Mouse (Mus musculus): ENCODE measurements around the gene Casp4. TPM values are rescaled to one million over a fixed set of nuclear protein-coding genes. Genes with fewer than 3 reads are reported as not detected.

The Casp4 gene
- polyA plus RNA-seq, 1 experiment from 2014 or later = 0.27 TPM

GRCm38 (mm10) chr9:5328204-5328603 is 19.6 kb downstream of the Casp4 start:
- H3K27me3 ChIP-seq = no peaks in the 10 kb centered on the region
- WGBS = 79% methylated on average over 3 of the region's 3 CpGs
- no peaks in the 10 kb centered on the region for H3K9me3 ChIP-seq
- no peak overlapping the region for H3K9ac ChIP-seq
- H3K4me1 ChIP-seq (replicated peaks) = no peaks in the 10 kb centered on the region
- no peak overlapping the region for H3K4me2 ChIP-seq
- ATAC-seq (ENCODE audit: low read depth) = no peak
- H3K36me3 ChIP-seq = no peaks in the 10 kb centered on the region
- H3K27ac ChIP-seq (replicated peaks) = no peak overlapping the region
- H3K4me3 ChIP-seq = no peak overlapping the region

DNA sequence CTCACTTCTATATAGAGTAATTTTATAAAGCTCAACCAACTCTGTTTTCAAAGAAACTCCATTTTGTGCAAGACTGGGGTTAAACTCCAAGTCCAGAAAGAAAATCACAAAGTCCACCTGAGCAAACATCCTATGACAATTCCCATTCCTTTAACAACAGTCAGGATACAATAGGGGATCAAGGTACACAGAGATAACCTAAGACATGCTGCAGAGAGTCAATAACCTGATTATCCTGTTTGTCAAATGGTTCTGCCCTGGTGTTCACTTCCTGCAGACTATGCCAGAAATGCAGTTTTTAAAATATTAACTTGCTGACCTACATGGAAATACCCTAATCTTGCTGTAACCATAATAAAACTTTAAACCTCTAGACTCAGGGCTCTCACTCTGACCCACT is 23.8 kb downstream of the Casp4 start:
- no peaks in the 10 kb centered on the region for H3K4me1 ChIP-seq (replicated peaks)
- H3K27me3 ChIP-seq = no peaks in the 10 kb centered on the region
- H3K36me3 ChIP-seq = no peaks in the 10 kb centered on the region
- no peaks in the 10 kb centered on the region for H3K9me3 ChIP-seq
- no peak overlapping the region for H3K4me3 ChIP-seq
- no peak overlapping the region for H3K27ac ChIP-seq (replicated peaks)
- no peak overlapping the region for H3K9ac ChIP-seq
- H3K4me2 ChIP-seq = no peak overlapping the region
- no peak for ATAC-seq (ENCODE audit: low read depth)

GRCm38 (mm10) chr9:5333422-5333821 is 24.8 kb downstream of the Casp4 start:
- Histone ChIP-seq H3K9me3 (no peaks in the 10 kb centered on the region), H3K27me3 (no peaks in the 10 kb centered on the region), H3K4me1 (replicated peaks) (no peaks in the 10 kb centered on the region), H3K4me3 (no peak overlapping the region), H3K9ac (no peak overlapping the region), H3K4me2 (no peak overlapping the region), H3K27ac (replicated peaks) (no peak overlapping the region), H3K36me3 (no peaks in the 10 kb centered on the region)
- WGBS = 92% methylated on average over 1 of the region's 1 CpGs
- no peak for ATAC-seq (ENCODE audit: low read depth)

DNA sequence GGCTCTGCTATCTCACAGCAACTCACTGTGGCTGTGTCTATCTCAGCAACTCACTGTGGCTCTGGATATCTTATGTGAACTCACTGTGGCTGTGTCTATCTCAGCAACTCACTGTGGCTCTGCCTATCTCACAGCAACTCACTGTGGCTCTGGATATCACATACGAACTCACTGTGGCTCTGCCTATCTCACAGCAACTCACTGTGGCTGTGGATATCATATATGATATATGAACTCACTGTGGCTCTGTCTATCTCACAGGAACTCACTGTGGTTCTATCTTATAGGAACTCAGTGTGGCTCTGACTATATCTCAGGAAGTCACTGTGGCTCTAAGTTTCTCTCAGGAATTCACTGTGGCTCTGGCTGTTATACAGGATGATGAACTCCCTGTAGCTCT is 34.5 kb downstream of the Casp4 start:
- Histone ChIP-seq H3K4me1 (replicated peaks) (no peaks in the 10 kb centered on the region), H3K4me3 (no peak overlapping the region), H3K27ac (replicated peaks) (no peak overlapping the region), H3K4me2 (no peak overlapping the region), H3K9ac (no peak overlapping the region), H3K36me3 (no peaks in the 10 kb centered on the region), H3K9me3 (no peaks in the 10 kb centered on the region), H3K27me3 (no peaks in the 10 kb centered on the region)
- ATAC-seq (ENCODE audit: low read depth) = no peak
- WGBS = 71% methylated on average over 1 of the region's 1 CpGs

DNA sequence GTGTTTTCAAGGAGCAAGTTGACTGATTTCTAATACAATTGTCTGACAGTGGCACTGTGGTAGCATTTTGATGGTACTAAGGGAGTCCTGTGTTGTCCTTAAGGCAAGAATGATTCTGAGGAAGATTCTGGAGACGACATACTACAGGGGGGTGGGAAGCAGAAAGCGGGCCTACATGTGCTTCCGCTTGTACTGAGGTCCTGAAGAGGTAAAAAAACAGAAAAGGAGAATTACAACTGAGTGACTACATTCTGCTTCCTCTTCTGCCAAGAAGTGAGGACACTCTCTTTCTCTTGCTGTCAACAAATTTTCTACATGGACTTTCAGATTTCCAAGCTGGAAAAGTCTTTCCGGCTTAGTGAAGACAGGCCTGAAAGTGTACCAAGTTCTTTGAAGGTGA is 35.5 kb downstream of the Casp4 start:
- Histone ChIP-seq H3K4me1 (replicated peaks) (no peaks in the 10 kb centered on the region), H3K27me3 (no peaks in the 10 kb centered on the region), H3K36me3 (no peaks in the 10 kb centered on the region), H3K4me2 (no peak overlapping the region), H3K9ac (no peak overlapping the region), H3K27ac (replicated peaks) (no peak overlapping the region), H3K9me3 (no peaks in the 10 kb centered on the region), H3K4me3 (no peak overlapping the region)
- WGBS = 90% methylated on average over 4 of the region's 4 CpGs
- ATAC-seq (ENCODE audit: low read depth) = no peak

DNA sequence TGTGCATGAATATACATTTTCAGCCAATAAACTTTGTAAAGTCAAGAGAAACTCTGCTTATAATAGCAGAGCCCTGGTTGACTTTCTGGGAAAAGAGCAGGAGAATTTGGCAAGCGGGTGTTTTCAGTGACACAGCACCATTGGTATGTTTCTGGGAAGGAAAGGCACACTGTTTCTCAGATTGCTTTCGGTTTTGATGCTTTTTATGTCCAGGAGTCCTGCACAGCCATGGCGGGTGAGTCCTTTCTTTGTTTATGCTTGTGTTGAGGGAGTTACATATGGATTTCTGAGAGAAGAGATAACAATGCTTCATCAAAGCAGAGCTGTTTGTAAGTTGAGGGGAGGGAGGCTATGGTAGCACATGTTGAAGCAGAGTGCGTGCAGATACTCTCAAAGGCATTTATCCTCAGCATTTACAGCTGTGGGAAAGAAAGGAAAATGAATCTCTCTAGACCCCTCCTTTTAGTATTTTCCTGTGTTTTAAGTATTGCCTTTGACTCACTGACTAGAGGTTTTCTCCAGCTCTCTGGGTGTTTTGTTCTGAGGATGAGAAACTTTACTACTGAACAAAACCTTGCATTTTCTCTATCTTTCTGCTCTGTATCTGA is 36.8 kb downstream of the Casp4 start, which contains the start of gene Casp12:
Gene Casp12 (plus strand): TSS at position 140 of the 608 bp plus-strand sequence.
- Histone ChIP-seq H3K27me3 (no peaks in the 10 kb centered on the region), H3K9me3 (no peaks in the 10 kb centered on the region), H3K9ac (no peak within 1 kb of the TSS), H3K4me3 (no peak within 1 kb of the TSS), H3K27ac (replicated peaks) (no peak within 1 kb of the TSS), H3K4me1 (replicated peaks) (no peaks in the 10 kb centered on the region), H3K36me3 (no peaks in the 10 kb centered on the region), H3K4me2 (no peak within 1 kb of the TSS)
- WGBS = 79% methylated on average over 4 of the region's 4 CpGs
- ATAC-seq (ENCODE audit: low read depth) = no peak

- WGBS = 83% methylated on average over 4 of the region's 4 CpGs
- Histone ChIP-seq H3K27me3 (no peaks in the 10 kb centered on the region), H3K4me2 (no peak overlapping the region), H3K4me3 (no peak overlapping the region), H3K27ac (replicated peaks) (no peak overlapping the region), H3K4me1 (replicated peaks) (no peaks in the 10 kb centered on the region), H3K9me3 (no peaks in the 10 kb centered on the region), H3K36me3 (no peaks in the 10 kb centered on the region), H3K9ac (no peak overlapping the region)
- ATAC-seq (ENCODE audit: low read depth) = no peak
These were observed 38.8 kb downstream of the Casp4 start for GRCm38 (mm10) chr9:5347381-5347780.

GRCm38 (mm10) chr9:5353673-5354072 is 45.0 kb downstream of the Casp4 start:
- Histone ChIP-seq H3K27me3 (no peaks in the 10 kb centered on the region), H3K4me1 (replicated peaks) (no peaks in the 10 kb centered on the region), H3K27ac (replicated peaks) (no peak overlapping the region), H3K4me2 (no peak overlapping the region), H3K9me3 (no peaks in the 10 kb centered on the region), H3K36me3 (no peaks in the 10 kb centered on the region), H3K9ac (no peak overlapping the region), H3K4me3 (no peak overlapping the region)
- WGBS = 86% methylated on average over 2 of the region's 2 CpGs
- no peak for ATAC-seq (ENCODE audit: low read depth)

DNA sequence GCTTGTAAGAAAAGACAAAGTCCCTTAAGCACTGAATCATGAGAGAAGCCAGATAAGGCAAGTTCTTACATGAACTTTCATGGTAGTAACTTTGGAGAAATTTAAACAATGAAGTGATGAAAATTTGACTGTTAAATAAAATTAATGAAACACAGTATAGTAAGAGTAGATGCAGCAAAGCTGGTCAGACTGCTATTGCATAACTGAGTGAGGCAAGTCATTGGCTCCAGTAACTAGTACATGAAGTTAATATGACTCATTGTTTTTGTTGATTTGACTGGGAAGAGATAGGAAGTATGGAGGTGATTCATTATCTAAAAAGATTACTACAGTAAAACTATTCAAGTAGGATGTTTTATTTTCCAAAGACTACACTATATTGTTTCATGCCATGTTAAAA is 48.2 kb downstream of the Casp4 start:
- no peaks in the 10 kb centered on the region for H3K9me3 ChIP-seq
- H3K27me3 ChIP-seq = no peaks in the 10 kb centered on the region
- ATAC-seq (ENCODE audit: low read depth) = no peak
- no peak overlapping the region for H3K27ac ChIP-seq (replicated peaks)
- H3K9ac ChIP-seq = no peak overlapping the region
- H3K4me2 ChIP-seq = no peak overlapping the region
- no peaks in the 10 kb centered on the region for H3K36me3 ChIP-seq
- H3K4me3 ChIP-seq = no peak overlapping the region
- H3K4me1 ChIP-seq (replicated peaks) = no peaks in the 10 kb centered on the region

Other genes starting within 250 kb of the Casp4 start
- gene Casp1, start 10.3 kb upstream of the Casp4 start, polyA plus RNA-seq (2015; fragmentation: Nextera tagmentation; extraction: Ambion mirVana) = 0.72 and 0.75 TPM in 2 replicates
- 1.0 and 1.3 TPM in 2 replicates for gene Casp12, start 36.6 kb downstream of the Casp4 start, polyA plus RNA-seq (2015; fragmentation: Nextera tagmentation; extraction: Ambion mirVana)

Measured in neural tube, embryonic 13.5 days (tissue).